In genomic region chr6:120971797-120972590, GRCm38 (mm10) we compare ENCODE assay signal across 8 mouse cellular contexts. TPM values are rescaled to one million over a fixed set of nuclear protein-coding genes. Genes with fewer than 3 reads are reported as not detected.
DNase-seq lines count a peak whose midpoint lies in the region; ATAC-seq and TF ChIP-seq lines count a peak whose summit lies in the region.

No protein-coding gene starts in this region.

- peak; percentile 72 for DNase-seq in c-Kit-positive CD71-positive TER-119-positive erythroid progenitor cells, embryonic 14.5 days (ENCODE audit: low spot score)
- peak; percentile 61 for DNase-seq in heart, postnatal 25 days (ENCODE audit: low spot score)
- DNase-seq in large intestine, adult 2 months (ENCODE audit: low read depth, low spot score): peak; percentile 61
- peak; percentile 87 for DNase-seq in testis, postnatal 10 days (ENCODE audit: low spot score)

- H3K36me3 ChIP-seq in ES-Bruce4 (ENCODE audit: control insufficient read depth, insufficient read depth, low read length, poor library complexity, severe bottlenecking): no peaks in the 10 kb centered on the region
- H3K36me3 ChIP-seq in forebrain, embryonic 16.5 days (ENCODE audit: control insufficient read depth, insufficient read depth): 0 out of 2 replicates have a peak, but pooled peaks cover 2% of the 10 kb centered on the region
- H3K36me3 ChIP-seq in liver, embryonic 16.5 days (ENCODE audit: control insufficient read depth, insufficient read depth): peaks cover 15% of the 10 kb centered on the region
- H3K36me3 ChIP-seq in neural tube, embryonic 15.5 days: peaks cover 45% of the 10 kb centered on the region

- 61% methylated on average over 14 of the region's 14 CpGs for WGBS in forebrain, embryonic 16.5 days
- 54% methylated on average over 14 of the region's 14 CpGs for WGBS in large intestine, adult 2 months
- 67% methylated on average over 14 of the region's 14 CpGs for WGBS in liver, embryonic 16.5 days (ENCODE audit: insufficient replicate concordance)
- 63% methylated on average over 14 of the region's 14 CpGs for WGBS in neural tube, embryonic 15.5 days

- no peak for TF ChIP-seq EP300 in ES-Bruce4 (IDR thresholded peaks at IDR 0.05; ENCODE audit: insufficient read depth, low read depth, low read length)

- H3K4me2 ChIP-seq in forebrain, embryonic 16.5 days (ENCODE audit: low read length): no peak overlapping the region
- H3K4me2 ChIP-seq in liver, embryonic 16.5 days (ENCODE audit: low read depth, low read length): no peak overlapping the region
- no peak overlapping the region for H3K4me2 ChIP-seq in neural tube, embryonic 15.5 days

- H3K4me1 ChIP-seq in ES-Bruce4 (ENCODE audit: control insufficient read depth, insufficient read depth, low read length): no peaks in the 10 kb centered on the region
- H3K4me1 ChIP-seq in forebrain, embryonic 16.5 days (replicated peaks; ENCODE audit: control insufficient read depth, insufficient read depth, low read length): peaks cover 4% of the 10 kb centered on the region
- no peaks in the 10 kb centered on the region for H3K4me1 ChIP-seq in liver, embryonic 16.5 days (ENCODE audit: control insufficient read depth, low read depth, low read length)
- H3K4me1 ChIP-seq in neural tube, embryonic 15.5 days: peaks cover 4% of the 10 kb centered on the region

- H3K9me3 ChIP-seq in ES-Bruce4 (replicated peaks; ENCODE audit: control insufficient read depth, insufficient read depth, low read length, poor library complexity, severe bottlenecking): no peaks in the 10 kb centered on the region
- H3K9me3 ChIP-seq in forebrain, embryonic 16.5 days (ENCODE audit: control insufficient read depth, low read length): no peaks in the 10 kb centered on the region
- H3K9me3 ChIP-seq in liver, embryonic 16.5 days (replicated peaks; ENCODE audit: control insufficient read depth, low read length): no peaks in the 10 kb centered on the region
- H3K9me3 ChIP-seq in neural tube, embryonic 15.5 days (replicated peaks): no peaks in the 10 kb centered on the region

- H3K9ac ChIP-seq in ES-Bruce4 (ENCODE audit: low read depth, poor library complexity, severe bottlenecking): no peak overlapping the region
- no peak overlapping the region for H3K9ac ChIP-seq in forebrain, embryonic 16.5 days (replicated peaks; ENCODE audit: low read depth, low read length)
- no peak overlapping the region for H3K9ac ChIP-seq in liver, embryonic 16.5 days (ENCODE audit: low read depth, low read length)
- H3K9ac ChIP-seq in neural tube, embryonic 15.5 days (replicated peaks): no peak overlapping the region

- H3K27ac ChIP-seq in ES-Bruce4 (ENCODE audit: insufficient read depth, low read length): no peak overlapping the region
- no peak overlapping the region for H3K27ac ChIP-seq in forebrain, embryonic 16.5 days (ENCODE audit: low read length)
- no peak overlapping the region for H3K27ac ChIP-seq in liver, embryonic 16.5 days (ENCODE audit: low read length)
- H3K27ac ChIP-seq in neural tube, embryonic 15.5 days (replicated peaks): no peak overlapping the region

- no peaks in the 10 kb centered on the region for H3K27me3 ChIP-seq in ES-Bruce4 (ENCODE audit: control insufficient read depth, insufficient read depth, low read length, poor library complexity, severe bottlenecking)
- H3K27me3 ChIP-seq in forebrain, embryonic 16.5 days (replicated peaks; ENCODE audit: control insufficient read depth, insufficient read depth, low read length): no peaks in the 10 kb centered on the region
- H3K27me3 ChIP-seq in liver, embryonic 16.5 days (ENCODE audit: control insufficient read depth, insufficient read depth, low read depth, low read length): no peaks in the 10 kb centered on the region
- no peaks in the 10 kb centered on the region for H3K27me3 ChIP-seq in neural tube, embryonic 15.5 days (replicated peaks)

- intact Hi-C loops in heart, postnatal 25 days (cut with DNase I): loop anchor here (2.0 to 5.0 kb wide), 3 partner anchors 40 to 207 kb away; partner anchors contain the start of gene Mical3

- ATAC-seq in forebrain, embryonic 16.5 days: peak; percentile 86
- ATAC-seq in liver, embryonic 16.5 days (ENCODE audit: low read depth): peak; percentile 61
- peak; percentile 65 for ATAC-seq in neural tube, embryonic 15.5 days (ENCODE audit: low FRiP score)

- H3K4me3 ChIP-seq in ES-Bruce4 (ENCODE audit: low read depth, low read length): no peak overlapping the region
- H3K4me3 ChIP-seq in forebrain, embryonic 16.5 days (replicated peaks; ENCODE audit: low read length): no peak overlapping the region
- no peak overlapping the region for H3K4me3 ChIP-seq in liver, embryonic 16.5 days (ENCODE audit: low read depth, low read length)
- H3K4me3 ChIP-seq in neural tube, embryonic 15.5 days (replicated peaks): no peak overlapping the region

- peak; percentile 95 for TF ChIP-seq CTCF in ES-Bruce4 (IDR thresholded peaks at IDR 0.05; ENCODE audit: low read depth, low read length)

- no peak for TF ChIP-seq POLR2A in ES-Bruce4 (IDR thresholded peaks at IDR 0.05; ENCODE audit: insufficient read depth, low read length)

RNA-seq across cellular contexts. Expression of gene Bid, which starts 55.3 kb away (rescaled TPM):
- 43.8 and 45.0 TPM in 2 replicates for polyA plus RNA-seq in ES-Bruce4 (2011; ENCODE audit: insufficient read depth, insufficient read length, low read depth, missing spikeins)
- polyA plus RNA-seq in forebrain, embryonic 16.5 days (2015; fragmentation: Nextera tagmentation; extraction: Ambion mirVana): 26.8 and 29.6 TPM in 2 replicates
- total RNA-seq in heart, postnatal 25 days (2021): 1 to 10 TPM in 1 of 2 experiments, under 1 TPM in 1; 0.89 to 1.2 TPM
- polyA plus RNA-seq in large intestine, adult 2 months (2012; rRNA removed): 15.8 and 16.0 TPM in 2 replicates
- 20.2 and 21.5 TPM in 2 replicates for polyA plus RNA-seq in liver, embryonic 16.5 days (2015; fragmentation: Nextera tagmentation; extraction: Ambion mirVana)
- polyA plus RNA-seq in neural tube, embryonic 15.5 days (2015; fragmentation: Nextera tagmentation; extraction: Ambion mirVana): 38.7 and 43.0 TPM in 2 replicates
